ENCODE assay signal across 8 mouse cellular contexts in the genomic region with DNA sequence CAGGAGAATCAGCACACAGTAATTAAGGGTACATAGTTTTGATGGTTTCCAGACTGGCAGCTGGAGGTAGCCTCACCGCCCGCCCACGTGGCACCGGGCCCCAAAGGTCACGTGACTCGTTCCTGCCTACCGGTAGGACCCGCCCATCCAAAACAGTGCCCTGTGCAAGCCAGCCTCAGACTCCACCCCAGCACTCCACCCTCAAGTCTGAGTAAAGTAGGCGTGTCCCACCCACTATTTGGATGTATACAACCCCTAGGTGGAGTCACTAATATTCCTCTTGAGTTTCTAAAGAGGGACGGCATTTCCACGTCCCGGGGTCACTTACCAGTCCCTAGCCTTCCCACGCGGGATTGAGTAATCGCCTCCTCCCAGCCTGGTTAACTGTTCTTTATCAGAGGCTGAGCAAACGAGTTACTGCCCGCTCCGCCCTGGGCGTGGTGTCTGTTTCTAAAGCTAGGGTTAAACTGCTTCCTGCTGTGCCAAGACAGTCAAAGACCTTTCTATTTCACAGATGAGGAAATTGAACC. TPM values are rescaled to one million over a fixed set of nuclear protein-coding genes. Genes with fewer than 3 reads are reported as not detected.
A peak's percentile ranks its signal among the peaks of the same experiment; 100 is the strongest.
DNase-seq lines count a peak whose midpoint lies in the region; ATAC-seq lines count a peak whose summit lies in the region.

No protein-coding gene starts in this region.

- peaks cover 4% of the 10 kb centered on the region; the same call in 1 of the 2 replicates for H3K36me3 ChIP-seq in embryonic facial prominence, embryonic 15.5 days
- peaks cover 25% of the 10 kb centered on the region for H3K36me3 ChIP-seq in heart, embryonic 12.5 days
- H3K36me3 ChIP-seq in kidney, embryonic 16.5 days (ENCODE audit: insufficient read depth, low read length): peaks cover under 1% of the 10 kb centered on the region; the same call in 1 of the 2 replicates

- peaks cover 49% of the 10 kb centered on the region for H3K4me1 ChIP-seq in embryonic facial prominence, embryonic 15.5 days
- H3K4me1 ChIP-seq in heart, embryonic 12.5 days (replicated peaks): peaks cover 49% of the 10 kb centered on the region
- H3K4me1 ChIP-seq in kidney, embryonic 16.5 days (ENCODE audit: insufficient read depth, low read length): peaks cover 46% of the 10 kb centered on the region

- peak overlapping the region; percentile 44; the same call in 1 of the 2 replicates for H3K9ac ChIP-seq in embryonic facial prominence, embryonic 15.5 days
- peak overlapping the region; percentile 81 for H3K9ac ChIP-seq in heart, embryonic 12.5 days
- H3K9ac ChIP-seq in kidney, embryonic 16.5 days (replicated peaks; ENCODE audit: low read length): peak overlapping the region; percentile 85

- DNase-seq in 3T3-L1 (ENCODE audit: low read depth, low spot score) (peak; percentile 98), ZHBTc4 (ENCODE audit: low read depth, low spot score) (peak; percentile 95)
- peak; percentile 94 to 96 for DNase-seq in lung, postnatal 4 days
- DNase-seq in retina, postnatal 1 day: peak; percentile 71
- DNase-seq in yolk sac, embryonic 10.5 days (ENCODE audit: low spot score): peak; percentile 87

- peak overlapping the region; percentile 93 for H3K27ac ChIP-seq in embryonic facial prominence, embryonic 15.5 days (replicated peaks)
- peak overlapping the region; percentile 94 for H3K27ac ChIP-seq in heart, embryonic 12.5 days (ENCODE audit: poor library complexity, severe bottlenecking)
- peak overlapping the region; percentile 89 for H3K27ac ChIP-seq in kidney, embryonic 16.5 days (ENCODE audit: low read length)

- H3K27me3 ChIP-seq in embryonic facial prominence, embryonic 15.5 days: no peaks in the 10 kb centered on the region
- H3K27me3 ChIP-seq in heart, embryonic 12.5 days (replicated peaks): peaks cover 8% of the 10 kb centered on the region; the same call in 1 of the 2 replicates
- H3K27me3 ChIP-seq in kidney, embryonic 16.5 days (ENCODE audit: insufficient read depth, low read length): no peaks in the 10 kb centered on the region

- under 1% methylated on average over 19 of the region's 19 CpGs for WGBS in embryonic facial prominence, embryonic 15.5 days
- WGBS in heart, embryonic 12.5 days: 1% methylated on average over 19 of the region's 19 CpGs
- under 1% methylated on average over 19 of the region's 19 CpGs for WGBS in kidney, embryonic 16.5 days

- peak overlapping the region; percentile 54 for H3K4me3 ChIP-seq in embryonic facial prominence, embryonic 15.5 days (replicated peaks)
- peak overlapping the region; percentile 69 for H3K4me3 ChIP-seq in heart, embryonic 12.5 days
- peak overlapping the region; percentile 65 for H3K4me3 ChIP-seq in kidney, embryonic 16.5 days (ENCODE audit: low read length)

- H3K4me2 ChIP-seq in embryonic facial prominence, embryonic 15.5 days (replicated peaks): peak overlapping the region; percentile 97
- peak overlapping the region; percentile 99 for H3K4me2 ChIP-seq in heart, embryonic 12.5 days
- peak overlapping the region; percentile 97 for H3K4me2 ChIP-seq in kidney, embryonic 16.5 days (replicated peaks; ENCODE audit: low read depth, low read length)

- no peaks in the 10 kb centered on the region for H3K9me3 ChIP-seq in embryonic facial prominence, embryonic 15.5 days (replicated peaks)
- no peaks in the 10 kb centered on the region for H3K9me3 ChIP-seq in heart, embryonic 12.5 days (replicated peaks)
- no peaks in the 10 kb centered on the region for H3K9me3 ChIP-seq in kidney, embryonic 16.5 days (ENCODE audit: low read length)

- peak; percentile 76 for ATAC-seq in embryonic facial prominence, embryonic 15.5 days (ENCODE audit: insufficient number of reproducible peaks, low FRiP score, low TSS enrichment, low read depth)
- ATAC-seq in heart, embryonic 12.5 days (ENCODE audit: insufficient number of reproducible peaks, low FRiP score): peak; percentile 81
- peak; percentile 71 for ATAC-seq in kidney, embryonic 16.5 days (ENCODE audit: low FRiP score, low TSS enrichment)

RNA-seq across cellular contexts. Expression of a gene that starts 1.2 kb away (rescaled TPM):
- polyA plus RNA-seq in embryonic facial prominence, embryonic 15.5 days (2015; fragmentation: Nextera tagmentation; extraction: Ambion mirVana): 0.94 and 1.1 TPM in 2 replicates
- polyA plus RNA-seq in heart, embryonic 12.5 days (2016; fragmentation: Nextera tagmentation; extraction: Ambion mirVana): 4.0 and 4.1 TPM in 2 replicates
- 3.6 TPM in 2 replicates for polyA plus RNA-seq in kidney, embryonic 16.5 days (2015; fragmentation: Nextera tagmentation; extraction: Ambion mirVana)

RNA-seq across cellular contexts. Expression of a gene that starts 1.4 kb away (rescaled TPM):
- polyA plus RNA-seq in embryonic facial prominence, embryonic 15.5 days (2015; fragmentation: Nextera tagmentation; extraction: Ambion mirVana): 23.2 and 25.3 TPM in 2 replicates
- polyA plus RNA-seq in heart, embryonic 12.5 days (2016; fragmentation: Nextera tagmentation; extraction: Ambion mirVana): 23.8 and 26.5 TPM in 2 replicates
- 47.9 and 50.5 TPM in 2 replicates for polyA plus RNA-seq in kidney, embryonic 16.5 days (2015; fragmentation: Nextera tagmentation; extraction: Ambion mirVana)

RNA-seq across cellular contexts. Expression of a gene that starts 16.8 kb away (rescaled TPM):
- polyA plus RNA-seq in embryonic facial prominence, embryonic 15.5 days (2015; fragmentation: Nextera tagmentation; extraction: Ambion mirVana): 0.25 TPM in 1 of 2 replicates, not detected in the other
- 0.71 and 1.7 TPM in 2 replicates for polyA plus RNA-seq in heart, embryonic 12.5 days (2016; fragmentation: Nextera tagmentation; extraction: Ambion mirVana)
- polyA plus RNA-seq in kidney, embryonic 16.5 days (2015; fragmentation: Nextera tagmentation; extraction: Ambion mirVana): 0.33 and 0.54 TPM in 2 replicates

RNA-seq across cellular contexts. Expression of a gene that starts 28.8 kb away (rescaled TPM):
- polyA plus RNA-seq in embryonic facial prominence, embryonic 15.5 days (2015; fragmentation: Nextera tagmentation; extraction: Ambion mirVana): 0.60 and 0.76 TPM in 2 replicates
- 0.78 and 0.82 TPM in 2 replicates for polyA plus RNA-seq in heart, embryonic 12.5 days (2016; fragmentation: Nextera tagmentation; extraction: Ambion mirVana)
- 0.26 and 0.44 TPM in 2 replicates for polyA plus RNA-seq in kidney, embryonic 16.5 days (2015; fragmentation: Nextera tagmentation; extraction: Ambion mirVana)

RNA-seq across cellular contexts. Expression of a gene that starts 28.8 kb away (rescaled TPM):
- polyA plus RNA-seq in embryonic facial prominence, embryonic 15.5 days (2015; fragmentation: Nextera tagmentation; extraction: Ambion mirVana): 76.1 and 79.6 TPM in 2 replicates
- 68.9 and 69.3 TPM in 2 replicates for polyA plus RNA-seq in heart, embryonic 12.5 days (2016; fragmentation: Nextera tagmentation; extraction: Ambion mirVana)
- 93.2 and 106 TPM in 2 replicates for polyA plus RNA-seq in kidney, embryonic 16.5 days (2015; fragmentation: Nextera tagmentation; extraction: Ambion mirVana)

Comparison
In these comparisons a context has a peak if more than half of its experiments do, and no peak if none do; other contexts are left out.
1. Peak in every context shown above with its lines: DNase-seq, ATAC-seq, H3K4me3 ChIP-seq and H3K27ac ChIP-seq.